Mouse (Mus musculus): Measurements from ENCODE around the gene Wdr45b. TPM values are rescaled to one million over a fixed set of nuclear protein-coding genes. Genes with fewer than 3 reads are reported as not detected.

Gene Wdr45b
- total RNA-seq (2023): 61.4 TPM

DNA sequence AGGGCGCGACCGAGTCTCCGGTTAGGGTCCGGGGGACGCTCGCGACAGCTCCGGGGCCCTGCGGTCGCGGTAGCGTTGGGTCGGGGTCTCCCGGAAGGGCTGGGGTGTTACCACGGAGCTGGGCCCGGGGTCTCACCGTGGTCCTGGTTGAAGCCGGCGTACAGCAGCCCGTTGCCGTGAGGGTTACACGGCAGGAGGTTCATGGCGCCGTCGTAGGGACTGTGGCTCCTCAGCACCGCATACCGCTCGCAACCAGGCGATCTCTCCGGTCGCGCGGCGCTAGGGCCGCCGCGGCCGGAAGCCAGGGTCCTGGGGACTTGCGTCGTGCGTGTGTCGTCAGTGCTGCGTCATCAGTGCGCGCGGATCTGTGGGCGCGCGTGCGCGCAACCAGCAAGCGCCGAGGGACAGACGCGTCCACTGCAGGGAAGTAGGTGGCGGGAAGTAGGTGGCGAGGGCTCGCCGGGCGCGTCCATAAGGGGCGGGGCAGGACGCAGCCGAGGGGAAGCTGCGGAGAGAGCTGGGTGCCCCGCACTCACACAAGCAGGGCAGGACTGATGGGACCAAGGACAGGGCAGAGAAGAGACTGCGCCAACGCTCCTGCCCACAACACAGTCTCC lies at the start of gene Wdr45b:
TSS of gene Wdr45b (minus strand) at position 355 of the 617 bp plus-strand sequence.

DNA sequence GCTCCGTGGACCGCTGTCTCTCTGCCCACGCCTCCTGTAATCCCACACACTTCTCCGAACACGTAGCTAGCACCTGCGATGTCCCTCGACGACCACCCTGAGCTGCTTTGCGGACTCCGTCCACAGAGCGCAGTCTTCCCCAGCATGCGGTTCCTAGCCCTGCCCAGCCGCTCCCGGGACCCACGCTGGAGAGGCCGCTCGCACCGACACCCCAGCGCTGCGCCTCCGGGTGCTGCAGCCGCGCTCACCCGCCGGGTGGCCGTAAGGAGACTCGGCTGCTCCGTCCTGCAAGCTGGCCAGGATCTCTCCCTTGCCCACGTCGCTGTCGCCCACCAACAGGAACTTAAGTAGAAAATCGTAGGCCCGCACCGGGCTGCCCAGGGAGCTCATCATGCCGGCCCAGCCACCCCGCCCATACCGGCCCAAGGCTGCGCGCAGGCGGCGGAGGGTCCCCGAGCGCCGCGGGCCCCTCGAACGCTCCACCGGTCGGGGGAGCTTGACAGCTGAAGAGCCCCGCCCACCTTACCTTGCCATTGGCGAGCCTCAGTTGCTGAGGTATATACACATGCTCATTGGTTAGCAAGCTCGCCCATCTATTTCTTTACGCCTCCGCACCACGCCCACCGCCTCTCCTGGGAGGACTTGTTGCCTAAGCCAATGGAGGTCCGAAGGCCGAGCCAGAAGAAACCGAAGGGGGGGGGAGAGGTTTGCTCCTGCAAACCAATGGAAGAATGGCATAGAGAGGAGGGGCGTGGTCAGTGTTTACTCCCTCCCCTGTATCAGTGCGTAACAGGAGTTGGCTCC lies 33.7 kb upstream of the Wdr45b start, which contains the start of gene Rab40b:
TSS of gene Rab40b (minus strand) at position 502 of the 804 bp plus-strand sequence.

Other genes starting within 250 kb of the Wdr45b start
- not detected for gene Tex19.2, start 235.8 kb downstream of the Wdr45b start, total RNA-seq (2023)
- gene Tex19.1, start 208.3 kb downstream of the Wdr45b start, total RNA-seq (2023): not detected
- gene Uts2r, start 194.2 kb downstream of the Wdr45b start, total RNA-seq (2023): not detected
- 7.3 TPM for gene Hexdc, start 150.0 kb downstream of the Wdr45b start, total RNA-seq (2023)
- gene Ogfod3, start 149.7 kb downstream of the Wdr45b start, total RNA-seq (2023): 5.7 TPM
- 51.3 TPM for gene Cybc1, start 125.1 kb downstream of the Wdr45b start, total RNA-seq (2023)
- gene Narf, start 117.2 kb downstream of the Wdr45b start, total RNA-seq (2023): 39.4 TPM
- 30.5 TPM for gene Foxk2, start 94.5 kb downstream of the Wdr45b start, total RNA-seq (2023)
- gene Rab40b, start 33.8 kb upstream of the Wdr45b start, total RNA-seq (2023): not detected
- gene Fn3krp, start 67.0 kb upstream of the Wdr45b start, total RNA-seq (2023): 5.8 TPM
- gene Fn3k, start 80.5 kb upstream of the Wdr45b start, total RNA-seq (2023): 0.18 TPM
- 34.0 TPM for gene Tbcd, start 97.5 kb upstream of the Wdr45b start, total RNA-seq (2023)
- gene Zfp750, start 164.9 kb upstream of the Wdr45b start, total RNA-seq (2023): not detected